Mouse (Mus musculus): Measurements from ENCODE around the gene Vmn1r70. TPM values are rescaled to one million over a fixed set of nuclear protein-coding genes. Genes with fewer than 3 reads are reported as not detected.

Gene Vmn1r70
- not detected in 2 replicates for total RNA-seq (2015; ENCODE audit: low replicate concordance)
- total RNA-seq (2017; ENCODE audit: low replicate concordance) = not detected in 2 replicates

DNA sequence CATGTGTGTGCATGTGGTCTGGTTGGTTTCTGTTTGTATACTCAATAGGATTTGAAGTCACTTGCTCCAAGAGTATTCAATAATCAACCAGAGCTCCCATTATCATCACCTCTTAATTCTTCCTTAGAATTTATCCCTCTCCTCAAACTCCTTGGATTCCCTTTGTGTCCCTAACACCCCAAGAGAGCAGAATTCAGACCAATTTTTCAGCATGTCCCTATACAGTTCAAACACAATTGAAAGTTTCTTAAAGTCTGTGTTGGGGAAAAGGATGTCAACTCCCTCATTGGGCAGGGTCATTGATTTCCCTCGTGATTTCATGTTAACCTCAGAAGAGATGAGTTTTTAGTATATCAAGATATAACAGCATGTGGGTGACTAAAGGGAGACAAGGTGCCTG lies at the start of gene Vmn1r70:
Gene Vmn1r70 (plus strand): TSS at position 301 of the 400 bp plus-strand sequence.
- no peak for ATAC-seq (replicated peaks; ENCODE audit: low FRiP score, poor library complexity, severe bottlenecking)

DNA sequence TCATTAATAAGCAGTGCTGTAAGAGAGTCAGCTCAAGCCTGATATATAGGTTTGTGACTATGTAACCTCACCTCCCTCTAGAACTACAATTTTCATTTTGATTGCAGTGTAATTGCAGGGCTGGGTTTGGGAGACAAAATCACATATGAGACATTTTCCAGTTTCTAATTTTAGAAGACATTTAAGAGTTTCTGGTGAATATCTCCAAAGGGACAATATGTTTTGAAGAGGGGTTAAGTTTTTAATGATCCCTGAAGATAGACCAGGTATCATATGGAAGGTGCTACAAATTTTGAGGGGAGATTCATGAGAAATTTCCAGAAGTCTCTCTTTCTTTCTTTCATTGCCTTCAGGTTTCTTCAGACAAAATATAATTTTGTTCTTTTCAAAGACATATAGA lies 17.8 kb upstream of the Vmn1r70 start, which contains the start of gene Vmn1r69:
Gene Vmn1r69 (minus strand): TSS at position 101 of the 400 bp plus-strand sequence.
- no peak for ATAC-seq (replicated peaks; ENCODE audit: low FRiP score, poor library complexity, severe bottlenecking)

Other genes starting within 250 kb of the Vmn1r70 start
- gene Vmn1r67, start 188.2 kb upstream of the Vmn1r70 start, total RNA-seq (2015; ENCODE audit: low replicate concordance) = not detected in 2 replicates
- not detected in 2 replicates for gene Vmn1r67, start 188.2 kb upstream of the Vmn1r70 start, total RNA-seq (2017; ENCODE audit: low replicate concordance)
- 0.72 TPM in 1 of 2 replicates, not detected in the other for gene Zik1, start 136.1 kb upstream of the Vmn1r70 start, total RNA-seq (2015; ENCODE audit: low replicate concordance)
- 0.39 and 1.3 TPM in 2 replicates for gene Zik1, start 136.1 kb upstream of the Vmn1r70 start, total RNA-seq (2017; ENCODE audit: low replicate concordance)
- not detected in 2 replicates for gene Vmn1r68, start 73.0 kb upstream of the Vmn1r70 start, total RNA-seq (2015; ENCODE audit: low replicate concordance)
- not detected in 2 replicates for gene Vmn1r68, start 73.0 kb upstream of the Vmn1r70 start, total RNA-seq (2017; ENCODE audit: low replicate concordance)
- gene Vmn1r69, start 17.9 kb upstream of the Vmn1r70 start, total RNA-seq (2015; ENCODE audit: low replicate concordance) = not detected in 2 replicates
- gene Vmn1r69, start 17.9 kb upstream of the Vmn1r70 start, total RNA-seq (2017; ENCODE audit: low replicate concordance) = not detected in 2 replicates
- not detected in 2 replicates for gene Nlrp4b, start 56.3 kb downstream of the Vmn1r70 start, total RNA-seq (2015; ENCODE audit: low replicate concordance)
- gene Nlrp4b, start 56.3 kb downstream of the Vmn1r70 start, total RNA-seq (2017; ENCODE audit: low replicate concordance) = not detected in 2 replicates
- not detected in 2 replicates for gene Vmn1r71, start 122.8 kb downstream of the Vmn1r70 start, total RNA-seq (2015; ENCODE audit: low replicate concordance)
- gene Vmn1r71, start 122.8 kb downstream of the Vmn1r70 start, total RNA-seq (2017; ENCODE audit: low replicate concordance) = not detected in 2 replicates

Data from erythroid progenitor cell, adult 5-6 weeks (primary cell).